Comparison of ENCODE assay signal across 9 mouse cellular contexts in genomic region chr5:5664371-5664926, GRCm38 (mm10). TPM values are rescaled to one million over a fixed set of nuclear protein-coding genes. Genes with fewer than 3 reads are reported as not detected.
DNase-seq lines count a peak whose midpoint lies in the region; ATAC-seq and TF ChIP-seq lines count a peak whose summit lies in the region.
"Had no signal": no experiment of that assay in that cellular context is flagged by ENCODE, and none has a peak within 500 bp of the region (broad histone marks: within the 10 kb centered on the region; RNA-seq: fewer than 3 reads in every experiment).

No protein-coding gene starts in this region.

- 64% methylated on average over 6 of the region's 6 CpGs for WGBS in heart, embryonic 10.5 days
- 52% methylated on average over 6 of the region's 6 CpGs for WGBS in liver, embryonic 12.5 days (ENCODE audit: insufficient replicate concordance)
- 51% methylated on average over 6 of the region's 6 CpGs for WGBS in stomach, postnatal 0 days

- no peak for TF ChIP-seq EP300 in stomach, postnatal 0 days (optimal IDR thresholded peaks at IDR 0.05)

- peak overlapping the region; percentile 80 for H3K4me3 ChIP-seq in heart, embryonic 10.5 days
- H3K4me3 ChIP-seq in testis, adult 2 months (ENCODE audit: control insufficient read depth, low read depth, low read length): peak overlapping the region; percentile 93
- H3K4me3 ChIP-seq in liver, embryonic 12.5 days: peak overlapping the region; percentile 57
- peak overlapping the region; percentile 65 for H3K4me3 ChIP-seq in stomach, postnatal 0 days (ENCODE audit: low read depth, low read length)

- H3K27me3 ChIP-seq in heart, embryonic 10.5 days (ENCODE audit: insufficient read depth, poor library complexity, severe bottlenecking): no peaks in the 10 kb centered on the region
- no peaks in the 10 kb centered on the region for H3K27me3 ChIP-seq in testis, adult 2 months (ENCODE audit: control insufficient read depth, insufficient read depth, low read length)
- H3K27me3 ChIP-seq in liver, embryonic 12.5 days (replicated peaks): peaks cover 19% of the 10 kb centered on the region
- no peaks in the 10 kb centered on the region for H3K27me3 ChIP-seq in stomach, postnatal 0 days (ENCODE audit: control insufficient read depth, insufficient read depth, low read length)

- H3K36me3 ChIP-seq in heart, embryonic 10.5 days: no peaks in the 10 kb centered on the region
- H3K36me3 ChIP-seq in testis, adult 2 months (ENCODE audit: control insufficient read depth, insufficient read depth, low read length): no peaks in the 10 kb centered on the region; the same call in 1 of the 2 replicates
- H3K36me3 ChIP-seq in liver, embryonic 12.5 days: no peaks in the 10 kb centered on the region
- H3K36me3 ChIP-seq in stomach, postnatal 0 days (ENCODE audit: control insufficient read depth, insufficient read depth, low read length): no peaks in the 10 kb centered on the region

- TF ChIP-seq POLR2A in testis, adult 2 months (IDR thresholded peaks at IDR 0.05; ENCODE audit: control insufficient read depth, low read depth, low read length): no peak

- H3K9ac ChIP-seq in liver, embryonic 12.5 days: no peak overlapping the region
- peak overlapping the region; percentile 52; the same call in 1 of the 2 replicates for H3K9ac ChIP-seq in stomach, postnatal 0 days (ENCODE audit: low read length)

- DNase-seq in heart, embryonic 10.5 days (ENCODE audit: low spot score): no peak
- DNase-seq in heart, adult 18-20 months: no peak
- DNase-seq in testis, postnatal 10 days (ENCODE audit: low spot score): no peak
- no peak for DNase-seq in stomach, postnatal 0 days (ENCODE audit: low spot score)
- no peak for DNase-seq in urinary bladder, postnatal 4 days (ENCODE audit: low spot score in 2 of 2)
- DNase-seq in left cerebral cortex, adult 18-20 months (ENCODE audit: low spot score in 2 of 2): no peak

- no peaks in the 10 kb centered on the region for H3K9me3 ChIP-seq in heart, embryonic 10.5 days
- no peaks in the 10 kb centered on the region for H3K9me3 ChIP-seq in liver, embryonic 12.5 days (replicated peaks)
- H3K9me3 ChIP-seq in stomach, postnatal 0 days (ENCODE audit: control insufficient read depth, low read length): no peaks in the 10 kb centered on the region

- peak overlapping the region; percentile 78 for H3K4me2 ChIP-seq in liver, embryonic 12.5 days
- H3K4me2 ChIP-seq in stomach, postnatal 0 days (replicated peaks; ENCODE audit: low read depth): peak overlapping the region; percentile 100

- no peak for TF ChIP-seq CTCF in testis, adult 2 months (IDR thresholded peaks at IDR 0.05; ENCODE audit: control insufficient read depth, insufficient read depth, insufficient replicate concordance, low read depth, low read length)
- no peak for TF ChIP-seq CTCF in stomach, postnatal 0 days (IDR thresholded peaks at IDR 0.05; ENCODE audit: low read depth)

- peak; percentile 37 for ATAC-seq in liver, embryonic 12.5 days
- no peak for ATAC-seq in stomach, postnatal 0 days (ENCODE audit: low FRiP score, low TSS enrichment)

- 0 out of 2 replicates have a peak, but pooled peaks cover 3% of the 10 kb centered on the region for H3K4me1 ChIP-seq in heart, embryonic 10.5 days
- H3K4me1 ChIP-seq in testis, adult 2 months (ENCODE audit: control insufficient read depth, insufficient read depth, low read length): peaks cover 2% of the 10 kb centered on the region; the same call in 1 of the 2 replicates
- H3K4me1 ChIP-seq in liver, embryonic 12.5 days: no peaks in the 10 kb centered on the region
- no peaks in the 10 kb centered on the region for H3K4me1 ChIP-seq in stomach, postnatal 0 days (replicated peaks; ENCODE audit: control insufficient read depth, insufficient read depth)

- H3K27ac ChIP-seq in heart, embryonic 10.5 days: peak overlapping the region; percentile 81
- H3K27ac ChIP-seq in testis, adult 2 months (ENCODE audit: control insufficient read depth, insufficient read depth, low read depth, low read length): no peak overlapping the region
- H3K27ac ChIP-seq in liver, embryonic 12.5 days: no peak overlapping the region
- no peak overlapping the region for H3K27ac ChIP-seq in stomach, postnatal 0 days (replicated peaks)

RNA-seq across cellular contexts. Expression of gene Cfap69, which starts 0.4 kb away (rescaled TPM):
- polyA plus RNA-seq in heart, embryonic 10.5 days (2016; fragmentation: Nextera tagmentation; extraction: Ambion mirVana): 0.67 and 2.6 TPM in 2 replicates
- total RNA-seq in heart, adult 18-20 months (2021): under 1 TPM; 0.69 to 0.87 TPM
- polyA plus RNA-seq in testis, adult 2 months (2012; rRNA removed): 163 and 169 TPM in 2 replicates
- polyA plus RNA-seq in liver, embryonic 12.5 days (2016; fragmentation: Nextera tagmentation; extraction: Ambion mirVana): 0.47 and 0.76 TPM in 2 replicates
- 7.2 and 8.1 TPM in 2 replicates for polyA plus RNA-seq in stomach, postnatal 0 days (2015; fragmentation: Nextera tagmentation; extraction: Ambion mirVana)
- total RNA-seq in left cerebral cortex, adult 18-20 months (2021): 10 to 100 TPM; 19.7 to 21.8 TPM
- total RNA-seq: neutrophil, adult 5-6 weeks had no signal

RNA-seq across cellular contexts. Expression of gene Steap2, which starts 29.9 kb away (rescaled TPM):
- 3.3 and 6.9 TPM in 2 replicates for polyA plus RNA-seq in heart, embryonic 10.5 days (2016; fragmentation: Nextera tagmentation; extraction: Ambion mirVana)
- 1 to 10 TPM in 1 of 2 experiments, under 1 TPM in 1; 0.45 to 1.1 TPM for total RNA-seq in heart, adult 18-20 months (2021)
- 4.4 and 6.2 TPM in 2 replicates for polyA plus RNA-seq in testis, adult 2 months (2012; rRNA removed)
- polyA plus RNA-seq in liver, embryonic 12.5 days (2016; fragmentation: Nextera tagmentation; extraction: Ambion mirVana): 5.9 and 7.2 TPM in 2 replicates
- polyA plus RNA-seq in stomach, postnatal 0 days (2015; fragmentation: Nextera tagmentation; extraction: Ambion mirVana): 4.2 and 5.0 TPM in 2 replicates
- total RNA-seq in left cerebral cortex, adult 18-20 months (2021): 10 to 100 TPM in 1 of 2 experiments, 1 to 10 TPM in 1; 8.4 to 10.7 TPM
- total RNA-seq: neutrophil, adult 5-6 weeks had no signal

Comparison
In these comparisons a context has a peak if more than half of its experiments do, and no peak if none do; other contexts are left out.
1. RNA of gene Cfap69, which starts 0.4 kb away (polyA plus RNA-seq): 163 to 169 TPM in testis, adult 2 months; 7.2 to 8.1 TPM in stomach, postnatal 0 days, 0.67 to 2.6 TPM in heart, embryonic 10.5 days and 0.47 to 0.76 TPM in liver, embryonic 12.5 days; every median in the first group is over 10 times any median in the second.
2. Peak in every context shown above with its lines, with median percentiles within 50 percentile points of each other: H3K4me3 ChIP-seq.